ENCODE assay signal across 25 mouse cellular contexts in the genomic region with DNA sequence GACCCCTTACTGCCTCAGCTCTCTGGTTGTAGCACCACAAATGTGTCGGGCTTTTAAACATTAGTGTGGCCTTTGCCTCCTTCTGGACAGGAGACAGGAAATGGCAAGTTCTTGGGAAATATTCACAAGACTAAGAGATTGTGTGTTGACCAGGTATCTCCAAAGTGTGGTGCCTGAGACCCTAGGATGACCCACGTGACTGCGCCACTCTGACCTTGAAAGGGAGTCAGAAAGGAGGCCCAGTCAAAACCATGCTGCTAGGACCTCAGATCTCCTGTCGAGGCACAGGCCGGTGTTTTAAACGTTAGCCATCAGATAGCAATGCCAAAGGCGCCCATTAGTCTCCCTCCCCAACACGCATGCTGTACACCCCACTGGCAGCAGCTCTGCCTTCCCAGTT.
"Had no signal": no experiment of that assay in that cellular context is flagged by ENCODE, and none has a peak within 500 bp of the region (broad histone marks: within the 10 kb centered on the region; RNA-seq: fewer than 3 reads in every experiment).

No protein-coding gene starts in this region.

- H3K9me3 ChIP-seq: embryonic facial prominence, embryonic 10.5 days; embryonic facial prominence, embryonic 12.5 days; embryonic facial prominence, embryonic 13.5 days; embryonic facial prominence, embryonic 15.5 days; forebrain, embryonic 10.5 days; forebrain, embryonic 12.5 days; forebrain, embryonic 13.5 days; forebrain, embryonic 15.5 days had no signal

- H3K27me3 ChIP-seq: embryonic facial prominence, embryonic 12.5 days; embryonic facial prominence, embryonic 13.5 days; embryonic facial prominence, embryonic 15.5 days; forebrain, embryonic 12.5 days; forebrain, embryonic 13.5 days; forebrain, embryonic 15.5 days had no signal

- H3K4me3 ChIP-seq: embryonic facial prominence, embryonic 10.5 days; embryonic facial prominence, embryonic 12.5 days; embryonic facial prominence, embryonic 13.5 days; embryonic facial prominence, embryonic 15.5 days; erythroblast, embryonic 14.5 days; forebrain, embryonic 10.5 days; forebrain, embryonic 12.5 days; forebrain, embryonic 13.5 days; forebrain, embryonic 15.5 days; gastrocnemius, adult 2 months; heart, adult 2 months had no signal

- H3K36me3 ChIP-seq: embryonic facial prominence, embryonic 10.5 days; embryonic facial prominence, embryonic 12.5 days; embryonic facial prominence, embryonic 13.5 days; embryonic facial prominence, embryonic 15.5 days; forebrain, embryonic 10.5 days; forebrain, embryonic 12.5 days; forebrain, embryonic 15.5 days had no signal

- DNase-seq: cerebellum, adult 2 months; cerebellum, adult 8-10 months; cerebellum, adult 9-10 months; cerebellum, adult 9-11 months; cerebellum, postnatal 10 days; cerebellum, postnatal 14 days; cerebellum, postnatal 25 days; cerebellum, postnatal 36 days; embryo, embryonic 11 days; forebrain, postnatal 0 days; gastrocnemius, adult 2 months; gastrocnemius, postnatal 10 days; gastrocnemius, postnatal 14 days; gastrocnemius, postnatal 25 days; gastrocnemius, postnatal 36 days; heart, adult 2 months had no signal

- H3K27ac ChIP-seq: embryonic facial prominence, embryonic 10.5 days; embryonic facial prominence, embryonic 12.5 days; embryonic facial prominence, embryonic 13.5 days; embryonic facial prominence, embryonic 15.5 days; forebrain, embryonic 10.5 days; forebrain, embryonic 12.5 days; forebrain, embryonic 13.5 days; forebrain, embryonic 15.5 days; gastrocnemius, adult 2 months; heart, adult 2 months had no signal

- H3K4me1 ChIP-seq: embryonic facial prominence, embryonic 15.5 days had no signal
